Mouse (Mus musculus) MEL (cell line): Measurements from ENCODE around the gene Gipr. TPM values are rescaled to one million over a fixed set of nuclear protein-coding genes. Genes with fewer than 3 reads are reported as not detected.

Experiments
- DNase-seq: peaks from one replicate; pipeline ENCODE4 v3.0.0; 2011; ENCODE audit warnings: low read depth, low spot score
- H3K27ac ChIP-seq: 2 replicates; pipeline ENCODE4 v1.5.1; 2012; ENCODE audit warnings: low read depth, mild to moderate bottlenecking, control low read depth, low read length, moderate library complexity; ENCODE audit not compliant: control insufficient read depth
- H3K27me3 ChIP-seq, 2 experiments: fragments of 150-350 bp in 1 of 2; sonication (generic) in 1 of 2; 2 replicates each; pipeline ENCODE4 v1.6.1; 2012; ENCODE audit warnings: low read length in 2 of 2, mild to moderate bottlenecking in 2 of 2, improper control_type of control experiment in 1 of 2, moderate library complexity in 1 of 2; ENCODE audit not compliant: insufficient read depth in 2 of 2, control insufficient read depth in 1 of 2
- H3K36me3 ChIP-seq, 2 experiments: 2 replicates each; pipeline ENCODE4 v1.6.1; 2012 to 2014; ENCODE audit warnings: low read length in 2 of 2, improper control_type of control experiment in 1 of 2, inconsistent platforms in 1 of 2, mild to moderate bottlenecking in 1 of 2; ENCODE audit not compliant: insufficient read depth in 2 of 2, control insufficient read depth in 1 of 2
- H3K4me1 ChIP-seq, 2 experiments: fragments of 150-350 bp in 1 of 2; sonication (generic) in 1 of 2; 2 replicates each; pipeline ENCODE4 v1.6.1; 2012; ENCODE audit warnings: low read length in 2 of 2, improper control_type of control experiment in 1 of 2, mild to moderate bottlenecking in 1 of 2; ENCODE audit not compliant: insufficient read depth in 2 of 2, control insufficient read depth in 1 of 2
- H3K4me3 ChIP-seq, 2 experiments: fragments of 150-350 bp in 1 of 2; sonication (generic) in 1 of 2; 2 replicates each; pipeline ENCODE4 v1.5.1; 2012; ENCODE audit warnings: low read depth in 2 of 2, low read length in 2 of 2, mild to moderate bottlenecking in 2 of 2, moderate library complexity in 2 of 2, control low read depth in 1 of 2, improper control_type of control experiment in 1 of 2; ENCODE audit not compliant: control insufficient read depth in 1 of 2, insufficient read depth in 1 of 2
- H3K79me2 ChIP-seq: 2 replicates; pipeline ENCODE4 v1.6.1; 2012; ENCODE audit warnings: mild to moderate bottlenecking, low read length, moderate library complexity; ENCODE audit not compliant: control insufficient read depth, poor library complexity, insufficient read depth
- H3K9ac ChIP-seq: 2 replicates; pipeline ENCODE4 v1.6.1; 2012; ENCODE audit warnings: low read depth, mild to moderate bottlenecking, control low read depth, low read length, moderate library complexity; ENCODE audit not compliant: control insufficient read depth, poor library complexity, severe bottlenecking
- H3K9me3 ChIP-seq: fragments of 150-350 bp; sonication (generic); replicated peaks from 2 replicates; pipeline ENCODE4 v1.6.1; 2012; ENCODE audit warnings: mild to moderate bottlenecking, low read length, improper control_type of control experiment, moderate library complexity; ENCODE audit not compliant: insufficient read depth
- CTCF ChIP-seq, 3 experiments: IDR thresholded peaks in 2 of 3; conservative IDR thresholded peaks in 1 of 3; 2 replicates each; pipeline ENCODE4 v1.5.1; 2011 to 2012; ENCODE audit warnings: low read length in 3 of 3, low read depth in 2 of 3, mild to moderate bottlenecking in 2 of 3, improper control_type of control experiment in 1 of 3, inconsistent platforms in 1 of 3, mixed read lengths in 1 of 3, moderate library complexity in 1 of 3; ENCODE audit not compliant: control insufficient read depth in 1 of 3, insufficient read depth in 1 of 3, poor library complexity in 1 of 3, severe bottlenecking in 1 of 3
- E2F4 ChIP-seq: IDR thresholded peaks from 2 replicates; pipeline ENCODE4 v1.6.1; 2011; ENCODE audit warnings: low read depth, low read length, improper control_type of control experiment, borderline replicate concordance
- HCFC1 ChIP-seq: IDR thresholded peaks from 2 replicates; pipeline ENCODE4 v1.6.1; 2012; ENCODE audit warnings: low read depth, mild to moderate bottlenecking, inconsistent platforms, low read length, improper control_type of control experiment, moderate library complexity
- MAX ChIP-seq: IDR thresholded peaks from 2 replicates; pipeline ENCODE4 v1.6.1; 2011; ENCODE audit warnings: low read length, improper control_type of control experiment
- MEF2A ChIP-seq: IDR thresholded peaks from 2 replicates; pipeline ENCODE4 v1.6.1; 2014; ENCODE audit warnings: low read depth, mild to moderate bottlenecking, inconsistent platforms, low read length, improper control_type of control experiment; ENCODE audit not compliant: poor library complexity, insufficient replicate concordance, severe bottlenecking; ENCODE audit errors: extremely low read depth
- POLR2A ChIP-seq, 2 experiments: IDR thresholded peaks; 2 replicates each; pipeline ENCODE4 v1.6.1; 2011 to 2012; ENCODE audit warnings: low read length in 2 of 2, mild to moderate bottlenecking in 2 of 2, control low read depth in 1 of 2, improper control_type of control experiment in 1 of 2, low read depth in 1 of 2, moderate library complexity in 1 of 2; ENCODE audit not compliant: control insufficient read depth in 1 of 2, insufficient read depth in 1 of 2, poor library complexity in 1 of 2
- POLR2AphosphoS2 ChIP-seq: IDR thresholded peaks from 2 replicates; pipeline ENCODE4 v1.6.1; 2011; ENCODE audit warnings: low read length, improper control_type of control experiment
- RAD21 ChIP-seq: IDR thresholded peaks from 2 replicates; pipeline ENCODE4 v1.6.1; 2011; ENCODE audit warnings: mild to moderate bottlenecking, low read depth, low read length, improper control_type of control experiment
- SMC3 ChIP-seq: IDR thresholded peaks from 2 replicates; pipeline ENCODE4 v1.6.1; 2011; ENCODE audit warnings: low read depth, low read length, improper control_type of control experiment
- TAL1 ChIP-seq: IDR thresholded peaks from 2 replicates; pipeline ENCODE4 v1.6.1; 2012; ENCODE audit warnings: mild to moderate bottlenecking, inconsistent platforms, low read length, moderate library complexity, mixed read lengths
- TCF12 ChIP-seq: IDR thresholded peaks from 2 replicates; pipeline ENCODE4 v1.6.1; 2014; ENCODE audit warnings: low read depth, mild to moderate bottlenecking, inconsistent platforms, low read length, improper control_type of control experiment, moderate library complexity
- UBTF ChIP-seq: IDR thresholded peaks from 2 replicates; pipeline ENCODE4 v1.6.1; 2012; ENCODE audit warnings: low read depth, mild to moderate bottlenecking, inconsistent platforms, low read length, improper control_type of control experiment, moderate library complexity, borderline replicate concordance; ENCODE audit not compliant: insufficient read depth
- USF2 ChIP-seq, 2 experiments: IDR thresholded peaks; 2 replicates each; pipeline ENCODE4 v1.6.1; 2011 to 2012; ENCODE audit warnings: improper control_type of control experiment in 2 of 2, low read length in 2 of 2, borderline replicate concordance in 1 of 2, inconsistent platforms in 1 of 2, low read depth in 1 of 2, mild to moderate bottlenecking in 1 of 2; ENCODE audit not compliant: insufficient read depth in 1 of 2
- ZC3H11A ChIP-seq: IDR thresholded peaks from 2 replicates; pipeline ENCODE4 v1.6.1; 2012; ENCODE audit warnings: low read depth, mild to moderate bottlenecking, inconsistent platforms, low read length, improper control_type of control experiment
- ZMIZ1 ChIP-seq: IDR thresholded peaks from 2 replicates; pipeline ENCODE4 v1.6.1; 2012; ENCODE audit warnings: low read depth, mild to moderate bottlenecking, inconsistent platforms, low read length, improper control_type of control experiment, moderate library complexity
- ZNF384 ChIP-seq: IDR thresholded peaks from 2 replicates; pipeline ENCODE4 v1.6.1; 2012; ENCODE audit warnings: low read depth, mild to moderate bottlenecking, inconsistent platforms, low read length, improper control_type of control experiment
- polyA plus RNA-seq, 2 experiments: library from polyadenylated mRNA; stranded (reverse) in 1 of 2; unstranded in 1 of 2; fragments of >175 nt in 1 of 2; fragments of >200 nt in 1 of 2; gene quantifications; 2 replicates each; pipeline versions ENCODE4 v1.2.1 to v1.2.4; 2012; ENCODE audit warnings: low replicate concordance in 2 of 2, low read depth in 1 of 2; ENCODE audit not compliant: insufficient read length in 2 of 2, insufficient read depth in 1 of 2, missing spikeins in 1 of 2
- total RNA-seq: library from RNA; depleted of rRNA; stranded (reverse); fragments of 300-350 nt; gene quantifications from 2 replicates; pipeline ENCODE4 v1.2.3, GENCODE M21; 2012

The Gipr gene
- total and polyA plus RNA-seq, 3 experiments = 0.65 to 2.1 TPM; not detected in 1

DNA sequence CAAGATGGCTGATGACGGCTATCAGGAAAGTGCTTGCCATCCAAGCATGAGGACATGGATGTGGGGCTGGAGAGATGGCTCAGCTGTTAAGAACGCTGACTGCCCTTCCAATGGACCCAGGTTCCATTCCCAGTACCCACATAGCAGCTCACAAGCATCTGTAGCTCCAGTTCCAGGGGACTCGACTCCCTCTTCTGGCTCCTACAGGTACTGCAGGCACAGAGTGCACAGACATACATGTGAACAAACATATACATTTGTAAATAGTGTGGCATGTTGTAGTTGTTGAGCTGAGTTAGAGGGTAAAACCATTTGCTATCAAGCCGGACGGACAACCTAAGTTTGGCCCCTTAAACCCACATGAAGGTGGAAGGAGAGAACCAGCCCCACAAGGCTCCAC is 44.1 kb upstream of the Gipr start:
- H3K36me3 ChIP-seq = no peaks in the 10 kb centered on the region; a peak in 2 of 4 replicates
- H3K9ac ChIP-seq = no peak overlapping the region
- H3K9me3 ChIP-seq = no peaks in the 10 kb centered on the region
- no peaks in the 10 kb centered on the region for H3K79me2 ChIP-seq
- no peak overlapping the region for H3K27ac ChIP-seq
- no peaks in the 10 kb centered on the region for H3K27me3 ChIP-seq
- peaks cover 0 to 6% of the 10 kb centered on the region in 2 experiments; a peak in 1 of 4 replicates for H3K4me1 ChIP-seq
- peak; percentile 57 for DNase-seq
- TF ChIP-seq RAD21 (no peak; the same call in 1 of the 2 replicates), CTCF (IDR thresholded peaks at IDR 0.05 in 2 of 3, conservative IDR thresholded peaks at IDR 0.05 in 1 of 3; ENCODE audit: control insufficient read depth in 1 of 3, insufficient read depth in 1 of 3, low read depth in 2 of 3, low read length in 3 of 3, poor library complexity in 1 of 3, severe bottlenecking in 1 of 3) (peak; percentile 41 to 71 (median 46)), ZMIZ1 (no peak), E2F4 (no peak), SMC3 (peak; percentile 21; the same call in 1 of the 2 replicates)
- H3K4me3 ChIP-seq = no peak overlapping the region

DNA sequence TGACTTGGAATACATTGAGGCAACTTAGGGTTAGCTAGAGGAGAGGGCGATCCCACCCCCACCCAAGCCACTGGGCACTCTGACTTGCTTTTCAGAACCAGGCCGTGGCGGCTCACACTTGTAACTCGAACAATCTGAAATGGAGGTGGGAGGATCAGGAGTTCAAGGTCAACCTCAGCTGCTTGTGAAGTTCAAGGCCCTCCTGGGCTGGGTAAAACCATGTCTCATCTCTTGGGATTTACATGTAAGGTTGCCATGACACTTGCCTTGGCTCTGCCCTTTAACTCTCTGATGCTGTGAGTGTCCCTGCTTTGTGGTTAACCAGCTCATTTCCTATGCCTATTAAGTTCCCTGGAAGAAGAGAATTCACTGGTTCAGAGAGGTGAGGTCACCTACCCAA is 43.6 kb upstream of the Gipr start:
- no peaks in the 10 kb centered on the region for H3K27me3 ChIP-seq
- H3K4me1 ChIP-seq = peaks cover 0 to 1% of the 10 kb centered on the region in 2 experiments; a peak in 1 of 4 replicates
- H3K27ac ChIP-seq = no peak overlapping the region
- no peak overlapping the region for H3K9ac ChIP-seq
- H3K4me3 ChIP-seq = no peak overlapping the region
- DNase-seq = no peak
- TF ChIP-seq USF2 (IDR thresholded peaks at IDR 0.05; ENCODE audit: borderline replicate concordance in 1 of 2, insufficient read depth in 1 of 2, low read depth in 1 of 2, low read length in 2 of 2) = no peak
- TF ChIP-seq UBTF = no peak
- no peak for TF ChIP-seq ZNF384
- no peak for TF ChIP-seq MEF2A
- no peak for TF ChIP-seq POLR2AphosphoS2
- TF ChIP-seq MAX = no peak
- no peak for TF ChIP-seq HCFC1
- no peak for TF ChIP-seq POLR2A (IDR thresholded peaks at IDR 0.05; ENCODE audit: control insufficient read depth in 1 of 2, insufficient read depth in 1 of 2, low read depth in 1 of 2, low read length in 2 of 2, poor library complexity in 1 of 2)
- TF ChIP-seq RAD21 = no peak
- H3K79me2 ChIP-seq = no peaks in the 10 kb centered on the region
- no peaks in the 10 kb centered on the region; a peak in 1 of 4 replicates for H3K36me3 ChIP-seq
- no peaks in the 10 kb centered on the region for H3K9me3 ChIP-seq

DNA sequence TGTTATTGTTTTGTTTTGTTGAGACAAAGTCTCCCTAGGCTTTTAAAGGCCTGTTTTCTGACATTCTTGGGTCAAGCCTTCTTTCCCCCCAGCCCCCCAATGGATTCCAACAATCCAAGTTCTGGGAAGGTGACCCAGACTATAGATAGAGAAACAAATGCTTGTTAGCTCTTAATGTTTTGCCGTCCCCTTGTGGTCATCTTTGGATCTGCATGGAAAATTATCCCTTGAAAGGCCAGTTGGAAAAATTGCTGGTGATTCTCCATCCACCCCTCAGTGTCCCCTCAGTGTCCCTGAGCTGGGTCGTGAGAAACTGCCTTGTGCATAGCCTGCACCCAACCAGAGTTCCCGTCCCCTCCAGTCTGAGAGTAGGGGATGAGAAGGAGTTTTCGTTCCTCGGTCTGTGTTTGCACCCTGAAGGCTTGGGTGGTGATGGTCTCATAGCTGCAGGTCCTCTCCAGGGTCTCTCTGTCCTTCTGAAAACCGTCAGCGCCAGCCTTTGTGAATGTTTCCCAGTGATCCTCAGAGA is 43.1 kb upstream of the Gipr start:
- H3K27me3 ChIP-seq = no peaks in the 10 kb centered on the region
- no peak overlapping the region for H3K4me3 ChIP-seq
- H3K27ac ChIP-seq = no peak overlapping the region
- peak; percentile 47 for DNase-seq
- no peaks in the 10 kb centered on the region for H3K79me2 ChIP-seq
- no peaks in the 10 kb centered on the region for H3K4me1 ChIP-seq
- TF ChIP-seq SMC3 = peak; percentile 62
- no peak for TF ChIP-seq TAL1
- TF ChIP-seq TCF12 = no peak
- peak; percentile 43 for TF ChIP-seq ZC3H11A
- peak; percentile 60 for TF ChIP-seq RAD21
- TF ChIP-seq CTCF (IDR thresholded peaks at IDR 0.05 in 2 of 3, conservative IDR thresholded peaks at IDR 0.05 in 1 of 3; ENCODE audit: control insufficient read depth in 1 of 3, insufficient read depth in 1 of 3, low read depth in 2 of 3, low read length in 3 of 3, poor library complexity in 1 of 3, severe bottlenecking in 1 of 3) = peak in 2 of 3 experiments; percentile 72 to 94; a peak in 4 of 6 replicates
- H3K9ac ChIP-seq = no peak overlapping the region
- H3K36me3 ChIP-seq = no peaks in the 10 kb centered on the region; a peak in 1 of 4 replicates
- no peaks in the 10 kb centered on the region for H3K9me3 ChIP-seq
